Mouse (Mus musculus) kidney, adult 2 months (tissue): ENCODE measurements around the gene Ptpn1.

Experiments used
- CTCF ChIP-seq: fragments of 200-500 bp; conservative IDR thresholded peaks from 2 replicates; pipeline ENCODE4 v1.5.1; 2011; ENCODE audit warnings: low read depth, mild to moderate bottlenecking, control low read depth, low read length, moderate library complexity, mixed read lengths; ENCODE audit not compliant: insufficient read depth, insufficient read length
- POLR2A ChIP-seq: fragments of 200-500 bp; IDR thresholded peaks from one replicate; pipeline ENCODE4 v1.6.1; 2011; ENCODE audit warnings: low read depth, low read length, control low read depth

GRCm38 (mm10) chr2:167924803-167925604 lies 6.9 kb upstream of the Ptpn1 start:
- TF ChIP-seq POLR2A (no peak), CTCF (no peak)
